ENCODE assay signal across 8 mouse cellular contexts in genomic region chr2:21141189-21141519, GRCm38 (mm10).
A peak's percentile ranks its signal among the peaks of the same experiment; 100 is the strongest.
DNase-seq lines count a peak whose midpoint lies in the region; ATAC-seq and TF ChIP-seq lines count a peak whose summit lies in the region.

No protein-coding gene starts in this region.

- H3K4me2 ChIP-seq in lung, postnatal 0 days (replicated peaks; ENCODE audit: low read depth, low read length) = peak overlapping the region; percentile 100
- H3K4me2 ChIP-seq in limb, embryonic 14.5 days (replicated peaks; ENCODE audit: low read depth, low read length, severe bottlenecking) = peak overlapping the region; percentile 89
- peak overlapping the region; percentile 100 for H3K4me2 ChIP-seq in stomach, embryonic 14.5 days (replicated peaks; ENCODE audit: low read depth, low read length)

- no peaks in the 10 kb centered on the region; the same call in 1 of the 2 replicates for H3K4me1 ChIP-seq in lung, postnatal 0 days (ENCODE audit: insufficient read depth, low read depth, low read length)
- H3K4me1 ChIP-seq in limb, embryonic 14.5 days (ENCODE audit: control insufficient read depth, insufficient read depth, low read length) = peaks cover 6% of the 10 kb centered on the region
- no peaks in the 10 kb centered on the region; the same call in 1 of the 2 replicates for H3K4me1 ChIP-seq in stomach, embryonic 14.5 days (ENCODE audit: control insufficient read depth, insufficient read depth, low read length)

- H3K4me3 ChIP-seq in lung, postnatal 0 days (ENCODE audit: low read depth, low read length) = peak overlapping the region; percentile 51
- H3K4me3 ChIP-seq in limb, embryonic 14.5 days (replicated peaks; ENCODE audit: low read length) = peak overlapping the region; percentile 52
- H3K4me3 ChIP-seq in stomach, embryonic 14.5 days (ENCODE audit: low read depth, low read length) = peak overlapping the region; percentile 48

- H3K36me3 ChIP-seq in lung, postnatal 0 days (ENCODE audit: insufficient read depth, low read length) = no peaks in the 10 kb centered on the region
- no peaks in the 10 kb centered on the region for H3K36me3 ChIP-seq in limb, embryonic 14.5 days (ENCODE audit: control insufficient read depth, insufficient read depth, low read length)
- no peaks in the 10 kb centered on the region for H3K36me3 ChIP-seq in stomach, embryonic 14.5 days (ENCODE audit: control insufficient read depth, insufficient read depth, low read length)

- 14% methylated on average over 7 of the region's 7 CpGs for WGBS in lung, postnatal 0 days
- 12% methylated on average over 7 of the region's 7 CpGs for WGBS in limb, embryonic 14.5 days
- WGBS in stomach, embryonic 14.5 days = 16% methylated on average over 7 of the region's 7 CpGs

- no peak overlapping the region for H3K27ac ChIP-seq in lung, postnatal 0 days (ENCODE audit: low read length)
- peak overlapping the region; percentile 77 for H3K27ac ChIP-seq in limb, embryonic 14.5 days (replicated peaks; ENCODE audit: low read depth, low read length)
- H3K27ac ChIP-seq in stomach, embryonic 14.5 days (ENCODE audit: low read length) = 0 out of 2 replicates have a peak overlapping the region, but pooled peaks have one; percentile 33

- 0 out of 2 replicates have a peak, but pooled peaks have one; percentile 11 for ATAC-seq in cerebellum, adult (ENCODE audit: insufficient number of reproducible peaks, low FRiP score, low TSS enrichment)
- ATAC-seq in lung, postnatal 0 days = no peak
- 0 out of 2 replicates have a peak, but pooled peaks have one; percentile 14 for ATAC-seq in limb, embryonic 14.5 days (ENCODE audit: low FRiP score, low read depth)
- no peak for ATAC-seq in stomach, embryonic 14.5 days (ENCODE audit: insufficient number of reproducible peaks, insufficient read depth, low FRiP score, low read depth)

- no peaks in the 10 kb centered on the region for H3K9me3 ChIP-seq in lung, postnatal 0 days (ENCODE audit: low read length)
- H3K9me3 ChIP-seq in limb, embryonic 14.5 days (ENCODE audit: control insufficient read depth, low read length) = no peaks in the 10 kb centered on the region
- H3K9me3 ChIP-seq in stomach, embryonic 14.5 days (ENCODE audit: control insufficient read depth, low read depth, low read length) = no peaks in the 10 kb centered on the region

- TF ChIP-seq CTCF in lung, postnatal 0 days (IDR thresholded peaks at IDR 0.05) = no peak

- no peak overlapping the region for H3K9ac ChIP-seq in lung, postnatal 0 days (replicated peaks; ENCODE audit: low read depth)
- H3K9ac ChIP-seq in limb, embryonic 14.5 days (ENCODE audit: low read depth, low read length, severe bottlenecking) = peak overlapping the region; percentile 68
- H3K9ac ChIP-seq in stomach, embryonic 14.5 days (replicated peaks; ENCODE audit: low read depth, low read length) = 0 out of 2 replicates have a peak overlapping the region, but pooled peaks have one; percentile 58

- H3K27me3 ChIP-seq in lung, postnatal 0 days (replicated peaks; ENCODE audit: insufficient read depth, low read length) = no peaks in the 10 kb centered on the region
- no peaks in the 10 kb centered on the region for H3K27me3 ChIP-seq in limb, embryonic 14.5 days (ENCODE audit: control insufficient read depth, insufficient read depth, low read length)
- no peaks in the 10 kb centered on the region for H3K27me3 ChIP-seq in stomach, embryonic 14.5 days (ENCODE audit: control insufficient read depth, insufficient read depth, low read length)

- TF ChIP-seq EP300 in lung, postnatal 0 days (IDR thresholded peaks at IDR 0.05) = no peak

- TF ChIP-seq POLR2A in limb, embryonic 14.5 days (IDR thresholded peaks at IDR 0.05; ENCODE audit: borderline replicate concordance, extremely low read depth, insufficient read depth, insufficient read length) = no peak

- no peak for DNase-seq in cerebellum, adult 9-10 months
- DNase-seq in lung, postnatal 0 days (ENCODE audit: low spot score) = peak; percentile 15
- DNase-seq in lung, postnatal 36 days = no peak
- no peak for DNase-seq in limb, embryonic 14.5 days (ENCODE audit: low spot score)
- no peak for DNase-seq in ovary, adult 18-20 months (ENCODE audit: low spot score)
- no peak for DNase-seq in adrenal gland, adult 2 months

Comparison
In these comparisons a context has a peak if more than half of its experiments do, and no peak if none do; other contexts are left out.
1. ATAC-seq: peak in cerebellum, adult (single experiment) and limb, embryonic 14.5 days (single experiment); none in lung, postnatal 0 days (single experiment) and stomach, embryonic 14.5 days (single experiment).
2. Peak in every context shown above with its lines, with median percentiles within 50 percentile points of each other: H3K4me2 ChIP-seq and H3K4me3 ChIP-seq.